Mouse (Mus musculus): ENCODE data around the gene Krt87. TPM values are rescaled to one million over a fixed set of nuclear protein-coding genes. Genes with fewer than 3 reads are reported as not detected.

Krt87 gene
- polyA plus RNA-seq (2012; fragmentation: generic; extraction: Trizol) = not detected
- long read RNA-seq, experiment 1 = 0 reads
- long read RNA-seq, experiment 2 = 0 reads

GRCm38 (mm10) chr15:101438555-101438954 lies at the start of gene Krt87:
Gene Krt87, minus strand, starts transcription at chr15:101438804.
- TF ChIP-seq FOSL1 (IDR thresholded peaks at IDR 0.05; ENCODE audit: insufficient read depth, low read length, poor library complexity, severe bottlenecking) (no peak), CTCF (IDR thresholded peaks at IDR 0.05; ENCODE audit: control insufficient read depth, insufficient read depth, insufficient read length) (no peak), MAX (IDR thresholded peaks at IDR 0.05) (no peak), MYOD1 (IDR thresholded peaks at IDR 0.05; ENCODE audit: control insufficient read depth, insufficient read length, low read depth) (no peak), USF1 (IDR thresholded peaks at IDR 0.05; ENCODE audit: low read depth) (no peak), MYOG (IDR thresholded peaks at IDR 0.05; ENCODE audit: control insufficient read depth, extremely low read depth, insufficient read length) (no peak), CEBPB (IDR thresholded peaks at IDR 0.05; ENCODE audit: low read depth) (no peak)
- no peaks in the 10 kb centered on the region for H3K79me3 ChIP-seq (ENCODE audit: low read depth)
- H3K4me3 ChIP-seq (ENCODE audit: insufficient read depth, poor library complexity, severe bottlenecking) = no peak within 1 kb of the TSS
- H3K27me3 ChIP-seq (ENCODE audit: control insufficient read depth, insufficient read depth, insufficient read length) = peaks cover 74% of the 10 kb centered on the region
- H3ac ChIP-seq (ENCODE audit: control insufficient read depth, insufficient read length, low read depth) = no peak within 1 kb of the TSS
- no peaks in the 10 kb centered on the region for H3K36me3 ChIP-seq (ENCODE audit: control insufficient read depth, insufficient read depth)
- no peaks in the 10 kb centered on the region for H3K79me2 ChIP-seq (ENCODE audit: control insufficient read depth, insufficient read depth)

- Histone ChIP-seq H3K79me3 (ENCODE audit: low read depth) (no peaks in the 10 kb centered on the region), H3ac (ENCODE audit: control insufficient read depth, insufficient read length, low read depth) (no peak overlapping the region), H3K27me3 (ENCODE audit: control insufficient read depth, insufficient read depth, insufficient read length) (peaks cover 91% of the 10 kb centered on the region), H3K36me3 (ENCODE audit: control insufficient read depth, insufficient read depth) (no peaks in the 10 kb centered on the region), H3K79me2 (ENCODE audit: control insufficient read depth, insufficient read depth) (no peaks in the 10 kb centered on the region), H3K4me3 (ENCODE audit: insufficient read depth, poor library complexity, severe bottlenecking) (no peak overlapping the region)
- no peak for TF ChIP-seq USF1 (IDR thresholded peaks at IDR 0.05; ENCODE audit: low read depth)
- no peak for TF ChIP-seq MAX (IDR thresholded peaks at IDR 0.05)
- TF ChIP-seq FOSL1 (IDR thresholded peaks at IDR 0.05; ENCODE audit: insufficient read depth, low read length, poor library complexity, severe bottlenecking) = no peak
- TF ChIP-seq MYOG (IDR thresholded peaks at IDR 0.05; ENCODE audit: control insufficient read depth, extremely low read depth, insufficient read length) = no peak
- no peak for TF ChIP-seq CTCF (IDR thresholded peaks at IDR 0.05; ENCODE audit: control insufficient read depth, insufficient read depth, insufficient read length)
- TF ChIP-seq MYOD1 (IDR thresholded peaks at IDR 0.05; ENCODE audit: control insufficient read depth, insufficient read length, low read depth) = no peak
- TF ChIP-seq CEBPB (IDR thresholded peaks at IDR 0.05; ENCODE audit: low read depth) = no peak
These were observed 47.5 kb upstream of the Krt87 start for GRCm38 (mm10) chr15:101485911-101486635.

- TF ChIP-seq MAX (IDR thresholded peaks at IDR 0.05) (no peak), USF1 (IDR thresholded peaks at IDR 0.05; ENCODE audit: low read depth) (no peak), FOSL1 (IDR thresholded peaks at IDR 0.05; ENCODE audit: insufficient read depth, low read length, poor library complexity, severe bottlenecking) (no peak), MYOD1 (IDR thresholded peaks at IDR 0.05; ENCODE audit: control insufficient read depth, insufficient read length, low read depth) (no peak), CTCF (IDR thresholded peaks at IDR 0.05; ENCODE audit: control insufficient read depth, insufficient read depth, insufficient read length) (no peak), CEBPB (IDR thresholded peaks at IDR 0.05; ENCODE audit: low read depth) (peak; percentile 51)
- H3K79me2 ChIP-seq (ENCODE audit: control insufficient read depth, insufficient read depth) = no peaks in the 10 kb centered on the region
- H3K27me3 ChIP-seq (ENCODE audit: control insufficient read depth, insufficient read depth, insufficient read length) = peaks cover 91% of the 10 kb centered on the region
- H3K36me3 ChIP-seq (ENCODE audit: control insufficient read depth, insufficient read depth) = no peaks in the 10 kb centered on the region
- no peaks in the 10 kb centered on the region for H3K79me3 ChIP-seq (ENCODE audit: low read depth)
- H3ac ChIP-seq (ENCODE audit: control insufficient read depth, insufficient read length, low read depth) = no peak overlapping the region
- no peak overlapping the region for H3K4me3 ChIP-seq (ENCODE audit: insufficient read depth, poor library complexity, severe bottlenecking)
These were observed 46.3 kb upstream of the Krt87 start for GRCm38 (mm10) chr15:101484939-101485338.

- TF ChIP-seq MYOG (IDR thresholded peaks at IDR 0.05; ENCODE audit: control insufficient read depth, extremely low read depth, insufficient read length) (no peak), MAX (IDR thresholded peaks at IDR 0.05) (no peak), MYOD1 (IDR thresholded peaks at IDR 0.05; ENCODE audit: control insufficient read depth, insufficient read length, low read depth) (no peak), USF1 (IDR thresholded peaks at IDR 0.05; ENCODE audit: low read depth) (no peak), CEBPB (IDR thresholded peaks at IDR 0.05; ENCODE audit: low read depth) (no peak), CTCF (IDR thresholded peaks at IDR 0.05; ENCODE audit: control insufficient read depth, insufficient read depth, insufficient read length) (no peak), FOSL1 (IDR thresholded peaks at IDR 0.05; ENCODE audit: insufficient read depth, low read length, poor library complexity, severe bottlenecking) (no peak)
- no peak overlapping the region for H3K4me3 ChIP-seq (ENCODE audit: insufficient read depth, poor library complexity, severe bottlenecking)
- H3K36me3 ChIP-seq (ENCODE audit: control insufficient read depth, insufficient read depth) = no peaks in the 10 kb centered on the region
- no peaks in the 10 kb centered on the region for H3K79me3 ChIP-seq (ENCODE audit: low read depth)
- no peaks in the 10 kb centered on the region for H3K79me2 ChIP-seq (ENCODE audit: control insufficient read depth, insufficient read depth)
- H3K27me3 ChIP-seq (ENCODE audit: control insufficient read depth, insufficient read depth, insufficient read length) = peaks cover 90% of the 10 kb centered on the region
- H3ac ChIP-seq (ENCODE audit: control insufficient read depth, insufficient read length, low read depth) = no peak overlapping the region
These were observed 45.0 kb upstream of the Krt87 start for GRCm38 (mm10) chr15:101483646-101484045.

- Histone ChIP-seq H3ac (ENCODE audit: control insufficient read depth, insufficient read length, low read depth) (no peak overlapping the region), H3K27me3 (ENCODE audit: control insufficient read depth, insufficient read depth, insufficient read length) (peaks cover 86% of the 10 kb centered on the region), H3K79me2 (ENCODE audit: control insufficient read depth, insufficient read depth) (no peaks in the 10 kb centered on the region), H3K4me3 (ENCODE audit: insufficient read depth, poor library complexity, severe bottlenecking) (no peak overlapping the region), H3K36me3 (ENCODE audit: control insufficient read depth, insufficient read depth) (no peaks in the 10 kb centered on the region), H3K79me3 (ENCODE audit: low read depth) (no peaks in the 10 kb centered on the region)
- TF ChIP-seq MAX (IDR thresholded peaks at IDR 0.05) = no peak
These were observed 43.5 kb upstream of the Krt87 start for GRCm38 (mm10) chr15:101482056-101482455.

- H3K79me3 ChIP-seq (ENCODE audit: low read depth) = no peaks in the 10 kb centered on the region
- TF ChIP-seq MYOG (IDR thresholded peaks at IDR 0.05; ENCODE audit: control insufficient read depth, extremely low read depth, insufficient read length) = no peak
- TF ChIP-seq FOSL1 (IDR thresholded peaks at IDR 0.05; ENCODE audit: insufficient read depth, low read length, poor library complexity, severe bottlenecking) = no peak
- TF ChIP-seq CTCF (IDR thresholded peaks at IDR 0.05; ENCODE audit: control insufficient read depth, insufficient read depth, insufficient read length) = no peak
- TF ChIP-seq CEBPB (IDR thresholded peaks at IDR 0.05; ENCODE audit: low read depth) = no peak
- TF ChIP-seq MAX (IDR thresholded peaks at IDR 0.05) = no peak
- no peak for TF ChIP-seq USF1 (IDR thresholded peaks at IDR 0.05; ENCODE audit: low read depth)
- TF ChIP-seq MYOD1 (IDR thresholded peaks at IDR 0.05; ENCODE audit: control insufficient read depth, insufficient read length, low read depth) = no peak
- H3ac ChIP-seq (ENCODE audit: control insufficient read depth, insufficient read length, low read depth) = no peak overlapping the region
- no peak overlapping the region for H3K4me3 ChIP-seq (ENCODE audit: insufficient read depth, poor library complexity, severe bottlenecking)
- peaks cover 80% of the 10 kb centered on the region for H3K27me3 ChIP-seq (ENCODE audit: control insufficient read depth, insufficient read depth, insufficient read length)
- no peaks in the 10 kb centered on the region for H3K79me2 ChIP-seq (ENCODE audit: control insufficient read depth, insufficient read depth)
- no peaks in the 10 kb centered on the region for H3K36me3 ChIP-seq (ENCODE audit: control insufficient read depth, insufficient read depth)
These were observed 41.1 kb upstream of the Krt87 start for GRCm38 (mm10) chr15:101479666-101480060.

Measured in C2C12 (cell line).